Comparison of ENCODE assay signal across 9 mouse cellular contexts in genomic region chr5:64070081-64070673, GRCm38 (mm10). TPM values are rescaled to one million over a fixed set of nuclear protein-coding genes. Genes with fewer than 3 reads are reported as not detected.
DNase-seq lines count a peak whose midpoint lies in the region; ATAC-seq lines count a peak whose summit lies in the region.
"Had no signal": no experiment of that assay in that cellular context is flagged by ENCODE, and none has a peak within 500 bp of the region (broad histone marks: within the 10 kb centered on the region; RNA-seq: fewer than 3 reads in every experiment).

No protein-coding gene starts in this region.

- no peaks in the 10 kb centered on the region for H3K4me1 ChIP-seq in forebrain, embryonic 13.5 days
- H3K4me1 ChIP-seq: stomach, embryonic 15.5 days had no signal

- H3K4me3 ChIP-seq in forebrain, embryonic 13.5 days, result no peak overlapping the region
- H3K4me3 ChIP-seq: stomach, embryonic 15.5 days had no signal

- no peak overlapping the region for H3K4me2 ChIP-seq in forebrain, embryonic 13.5 days
- H3K4me2 ChIP-seq: stomach, embryonic 15.5 days had no signal

- no peak overlapping the region for H3K27ac ChIP-seq in forebrain, embryonic 13.5 days
- H3K27ac ChIP-seq: stomach, embryonic 15.5 days had no signal

- WGBS in forebrain, embryonic 13.5 days, result 29% methylated on average over 4 of the region's 4 CpGs

- peak; percentile 96 for ATAC-seq in cerebellum, adult (ENCODE audit: insufficient number of reproducible peaks, low FRiP score, low TSS enrichment)
- peak; percentile 63; the same call in 1 of the 2 replicates for ATAC-seq in forebrain, embryonic 13.5 days
- peak; percentile 97 for ATAC-seq in megakaryocyte progenitor cell, adult 5-6 weeks (replicated peaks; ENCODE audit: poor library complexity)

- H3K9ac ChIP-seq in forebrain, embryonic 13.5 days, result no peak overlapping the region
- H3K9ac ChIP-seq: stomach, embryonic 15.5 days had no signal

- no peaks in the 10 kb centered on the region for H3K36me3 ChIP-seq in forebrain, embryonic 13.5 days (ENCODE audit: poor library complexity, severe bottlenecking)
- H3K36me3 ChIP-seq: stomach, embryonic 15.5 days had no signal

- no peaks in the 10 kb centered on the region for H3K27me3 ChIP-seq in forebrain, embryonic 13.5 days
- H3K27me3 ChIP-seq: stomach, embryonic 15.5 days had no signal

- no peaks in the 10 kb centered on the region for H3K9me3 ChIP-seq in forebrain, embryonic 13.5 days (replicated peaks)
- H3K9me3 ChIP-seq: stomach, embryonic 15.5 days had no signal

- peak; percentile 35 for DNase-seq in ovary, adult 18-20 months (ENCODE audit: low spot score)
- DNase-seq in ovary, postnatal 10 days (ENCODE audit: low spot score), result no peak
- DNase-seq in heart, postnatal 4 days, result peak; percentile 77
- peak; percentile 55 to 58 for DNase-seq in layer of hippocampus, postnatal 10 days (ENCODE audit: low spot score in 2 of 2)
- peak; percentile 5 for DNase-seq in spleen, adult 12 weeks (ENCODE audit: low spot score)

RNA-seq across cellular contexts. Expression of gene Pgm2, which starts 22.6 kb away (rescaled TPM):
- polyA plus RNA-seq in forebrain, embryonic 13.5 days (2015; fragmentation: Nextera tagmentation; extraction: Ambion mirVana), result 30.0 and 30.8 TPM in 2 replicates
- 10 to 100 TPM; 13.2 to 14.5 TPM for total RNA-seq in heart, postnatal 4 days (2021)
- 10 to 100 TPM; 13.4 to 15.9 TPM for total RNA-seq in layer of hippocampus, postnatal 10 days (2021)
- 40.1 and 40.7 TPM in 2 replicates for total RNA-seq in megakaryocyte progenitor cell, adult 5-6 weeks (2015)
- total RNA-seq in megakaryocyte progenitor cell, adult 5-6 weeks (2017), result 32.9 and 35.2 TPM in 2 replicates
